Mouse (Mus musculus): Measurements from ENCODE around the gene Gm10097.

DNA sequence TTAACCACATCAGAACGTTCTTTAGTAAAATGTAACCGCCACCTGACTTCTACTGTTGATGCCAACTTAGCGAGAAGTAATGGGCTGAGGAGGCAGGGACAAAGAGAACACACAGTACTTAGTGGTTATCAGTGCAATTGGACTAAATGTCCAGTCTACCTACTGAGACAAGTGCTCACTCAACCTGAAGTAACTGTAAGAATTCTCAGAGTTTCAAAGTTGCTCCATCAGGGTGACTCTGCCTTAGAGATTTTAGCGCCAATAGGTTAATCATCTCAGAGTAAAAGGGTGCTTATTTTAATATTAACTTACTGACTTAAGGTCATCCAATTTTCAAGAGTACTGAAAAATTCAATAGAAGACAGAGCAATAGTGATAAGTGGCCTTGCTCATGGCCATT lies 43.1 kb upstream of the Gm10097 start:
- TF ChIP-seq POLR2A (IDR thresholded peaks at IDR 0.05; ENCODE audit: extremely low read depth, insufficient read depth, low read length) (no peak), CTCF (IDR thresholded peaks at IDR 0.05; ENCODE audit: extremely low read depth, insufficient read depth, low read length) (no peak)

Measured in cortical plate, adult 2 months (tissue).